Mouse (Mus musculus) neural tube, embryonic 13.5 days (tissue): ENCODE results near the gene Ecm2. TPM values are rescaled to one million over a fixed set of nuclear protein-coding genes. Genes with fewer than 3 reads are reported as not detected.

Experiments
- ATAC-seq: fragments of 200-750 bp; cut with Nextera tagmentation; 2 replicates; pipeline ENCODE4 v1.8.0; 2017; ENCODE audit warnings: low read depth, mild to moderate bottlenecking, moderate TSS enrichment, moderate library complexity
- H3K27ac ChIP-seq: fragments of 300-500 bp; sonication (generic); replicated peaks from 2 replicates; pipeline ENCODE4 v1.5.1; 2015; ENCODE audit warnings: moderate library complexity, mild to moderate bottlenecking, inconsistent platforms
- H3K27me3 ChIP-seq: fragments of 300-500 bp; sonication (generic); 2 replicates; pipeline ENCODE4 v1.6.1; 2015; ENCODE audit warnings: mild to moderate bottlenecking, inconsistent platforms
- H3K36me3 ChIP-seq: fragments of 300-500 bp; sonication (generic); 2 replicates; pipeline ENCODE4 v1.6.1; 2015; ENCODE audit warnings: mild to moderate bottlenecking, inconsistent platforms
- H3K4me1 ChIP-seq: fragments of 300-500 bp; sonication (generic); replicated peaks from 2 replicates; pipeline ENCODE4 v1.6.1; 2015; ENCODE audit warnings: inconsistent platforms
- H3K4me2 ChIP-seq: fragments of 300-500 bp; sonication (generic); 2 replicates; pipeline ENCODE4 v1.6.1; 2015; ENCODE audit warnings: inconsistent platforms, mild to moderate bottlenecking, moderate library complexity
- H3K4me3 ChIP-seq: fragments of 300-500 bp; sonication (generic); 2 replicates; pipeline ENCODE4 v1.5.1; 2015; ENCODE audit warnings: mild to moderate bottlenecking, inconsistent platforms
- H3K9ac ChIP-seq: fragments of 300-500 bp; sonication (generic); 2 replicates; pipeline ENCODE4 v1.6.1; 2015; ENCODE audit warnings: moderate library complexity, mild to moderate bottlenecking, inconsistent platforms
- H3K9me3 ChIP-seq: fragments of 300-500 bp; sonication (generic); 2 replicates; pipeline ENCODE4 v1.6.1; 2016; ENCODE audit warnings: inconsistent platforms
- WGBS: fragments of 180-500 bp; shearing (Covaris S2); methylation state at CpG from one replicate; pipeline ENCODE4 v1.1.7; 2015; 5-methylcytosine and 5-hydroxymethylcytosine counted together
- polyA plus RNA-seq: library from polyadenylated mRNA; unstranded; fragments of >200 nt; fragmentation: Nextera tagmentation; extraction: Ambion mirVana; gene quantifications from 2 replicates; pipeline ENCODE4 v1.2.1, GENCODE M21; 2015

Gene Ecm2
- 1.0 and 1.7 TPM in 2 replicates for polyA plus RNA-seq

DNA sequence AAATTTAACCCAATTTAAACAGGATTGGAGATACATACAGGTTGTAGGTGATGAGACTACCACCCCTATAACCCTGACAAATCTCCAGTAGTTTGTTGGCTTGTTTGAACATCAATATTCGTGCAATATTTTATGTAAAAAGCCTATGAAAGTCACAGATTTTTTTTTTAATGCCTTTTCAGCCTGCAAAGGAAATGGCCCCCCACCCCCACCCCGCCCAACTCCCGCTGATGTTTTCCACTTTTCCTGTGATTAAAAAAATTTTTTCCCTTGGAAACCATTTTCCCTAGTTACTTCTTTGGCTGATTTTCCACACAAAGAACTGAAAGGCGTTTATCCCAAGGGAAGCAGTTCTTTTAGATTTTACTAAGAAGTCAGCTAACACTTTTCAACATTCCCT, at the start of gene Ecm2:
Gene Ecm2 (plus strand): TSS at position 301 of the 400 bp plus-strand sequence.
- H3K36me3 ChIP-seq, result no peaks in the 10 kb centered on the region
- H3K4me2 ChIP-seq, result no peak within 1 kb of the TSS
- ATAC-seq, result no peak
- no peaks in the 10 kb centered on the region for H3K9me3 ChIP-seq
- WGBS, result 60% methylated on average over 4 of the region's 4 CpGs
- no peak within 1 kb of the TSS for H3K27ac ChIP-seq
- H3K4me3 ChIP-seq, result no peak within 1 kb of the TSS
- H3K4me1 ChIP-seq, result no peaks in the 10 kb centered on the region
- no peaks in the 10 kb centered on the region for H3K27me3 ChIP-seq
- no peak within 1 kb of the TSS for H3K9ac ChIP-seq

DNA sequence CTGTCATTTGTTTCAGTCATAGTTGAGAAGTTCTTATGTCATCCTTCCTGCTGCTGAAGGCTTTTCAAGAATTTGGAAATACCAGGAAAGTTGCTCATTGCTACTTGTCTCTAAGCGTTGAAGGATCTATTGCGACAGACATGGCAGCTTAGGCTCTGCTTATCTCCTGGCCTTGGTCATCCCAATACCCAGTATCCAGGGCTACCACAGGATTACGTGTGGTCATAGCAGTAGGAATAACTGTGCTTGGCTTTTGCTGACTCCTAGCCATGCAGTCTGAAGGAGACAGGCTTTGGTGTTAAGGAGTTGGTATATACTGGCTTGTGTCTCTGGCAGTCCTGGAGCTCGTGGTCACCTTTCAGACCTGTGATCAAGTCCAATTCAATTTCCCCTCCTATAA, 44.3 kb upstream of the Ecm2 start:
- WGBS, result 92% methylated on average over 4 of the region's 4 CpGs
- H3K9me3 ChIP-seq, result no peaks in the 10 kb centered on the region
- H3K4me1 ChIP-seq, result no peaks in the 10 kb centered on the region
- no peak overlapping the region for H3K4me3 ChIP-seq
- no peaks in the 10 kb centered on the region for H3K27me3 ChIP-seq
- no peak overlapping the region for H3K4me2 ChIP-seq
- no peak overlapping the region for H3K9ac ChIP-seq
- no peak for ATAC-seq
- H3K36me3 ChIP-seq, result peaks cover 60% of the 10 kb centered on the region
- peak overlapping the region; percentile 49; the same call in 1 of the 2 replicates for H3K27ac ChIP-seq

DNA sequence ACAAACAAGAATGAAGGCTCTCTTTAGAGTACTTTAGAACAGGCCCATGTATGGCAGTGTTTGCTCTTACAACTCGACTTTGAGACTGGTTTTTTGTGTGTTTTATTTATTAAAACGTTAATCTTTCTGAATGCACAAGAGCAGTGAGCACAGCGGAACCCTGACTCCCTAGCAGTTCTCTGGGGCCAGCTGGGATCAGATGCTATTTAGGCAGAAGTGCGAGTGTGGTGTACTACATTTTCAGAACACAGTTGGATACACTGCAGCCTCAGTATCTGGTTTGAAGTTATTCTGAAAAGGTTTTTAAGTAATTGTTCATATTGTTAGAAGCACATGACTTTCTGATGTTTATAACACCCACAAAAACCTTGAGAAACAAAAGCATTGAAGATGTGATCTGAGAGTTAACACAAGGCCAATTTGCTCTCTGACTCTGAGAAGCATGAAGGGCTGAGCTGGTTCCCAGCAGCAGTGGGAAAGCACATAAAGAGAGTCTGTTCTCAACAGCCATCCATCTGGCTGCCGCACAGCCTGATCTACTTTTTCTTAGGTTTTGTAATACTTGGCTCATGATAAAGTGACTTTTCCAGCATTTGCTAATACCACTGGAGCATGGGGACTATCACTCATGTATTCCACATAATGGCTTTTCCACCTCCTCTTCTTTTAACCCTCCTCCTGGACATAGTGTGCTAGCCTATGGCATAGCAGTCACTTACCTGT, 43.8 kb upstream of the Ecm2 start:
- WGBS, result 69% methylated on average over 5 of the region's 5 CpGs
- H3K27ac ChIP-seq, result peak overlapping the region; percentile 49; the same call in 1 of the 2 replicates
- no peak for ATAC-seq

DNA sequence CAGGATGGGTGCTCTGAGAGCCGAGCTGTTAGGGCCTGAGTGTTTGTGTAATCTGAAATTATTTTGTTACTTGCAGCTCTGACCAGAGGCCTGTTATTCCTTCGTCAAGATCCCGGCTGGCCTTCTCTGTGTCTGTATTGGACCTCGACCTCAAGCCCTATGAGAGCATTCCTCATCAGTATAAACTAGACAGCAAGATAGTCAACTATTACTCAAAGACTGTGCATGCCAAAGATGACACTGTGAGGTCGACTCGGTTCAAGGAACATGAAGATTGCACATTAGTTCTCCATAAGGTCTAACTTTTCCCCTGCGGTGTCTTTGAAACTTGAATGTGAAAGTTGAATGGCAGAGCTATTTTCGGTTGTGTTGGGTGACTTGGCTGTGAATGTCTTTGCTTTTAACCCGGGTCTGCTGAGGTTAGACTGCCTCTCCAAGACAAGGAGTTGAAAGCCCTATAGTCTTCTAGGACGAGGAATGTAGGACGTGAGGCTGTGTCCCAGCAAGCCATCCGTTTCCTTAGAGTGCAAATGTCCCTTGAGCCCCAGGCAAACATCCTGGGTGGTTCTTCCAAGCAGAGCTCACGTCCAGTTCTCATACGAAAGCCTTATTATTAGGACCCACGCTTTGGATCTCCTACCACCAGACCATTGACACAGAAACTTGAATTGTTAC, 43.0 kb upstream of the Ecm2 start:
- Histone ChIP-seq H3K4me2 (no peak overlapping the region), H3K4me3 (no peak overlapping the region), H3K4me1 (no peaks in the 10 kb centered on the region), H3K9me3 (no peaks in the 10 kb centered on the region), H3K9ac (no peak overlapping the region), H3K27ac (0 out of 2 replicates have a peak overlapping the region, but pooled peaks have one; percentile 46), H3K27me3 (no peaks in the 10 kb centered on the region), H3K36me3 (peaks cover 65% of the 10 kb centered on the region)
- WGBS, result 79% methylated on average over 15 of the region's 15 CpGs
- no peak for ATAC-seq

More for the DNA sequence above, 43.8 kb upstream of the Ecm2 start:
- H3K9me3 ChIP-seq, result no peaks in the 10 kb centered on the region
- no peak overlapping the region for H3K4me2 ChIP-seq
- peaks cover 65% of the 10 kb centered on the region for H3K36me3 ChIP-seq
- H3K27me3 ChIP-seq, result no peaks in the 10 kb centered on the region
- H3K9ac ChIP-seq, result no peak overlapping the region
- no peaks in the 10 kb centered on the region for H3K4me1 ChIP-seq
- no peak overlapping the region for H3K4me3 ChIP-seq

DNA sequence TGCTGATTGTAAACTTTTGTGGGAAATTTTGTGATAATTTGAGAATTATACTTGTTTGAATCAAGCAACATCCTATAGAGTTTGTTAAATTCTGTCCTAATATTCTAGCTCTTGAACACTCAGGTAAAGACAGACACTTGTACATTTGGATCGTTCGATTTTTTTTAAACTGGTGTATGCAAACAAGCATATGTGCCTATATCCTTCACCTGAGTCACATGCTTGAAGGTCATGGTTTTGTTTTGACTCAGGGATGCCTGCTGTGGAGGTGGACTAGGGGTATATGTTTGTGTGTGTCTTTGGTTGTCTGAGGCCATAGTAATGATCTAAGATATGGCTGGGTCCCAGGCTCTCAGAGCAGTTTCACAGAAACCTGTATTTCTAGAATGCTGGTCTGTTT, 41.7 kb upstream of the Ecm2 start:
- no peak overlapping the region for H3K4me3 ChIP-seq
- H3K36me3 ChIP-seq, result peaks cover 57% of the 10 kb centered on the region
- no peaks in the 10 kb centered on the region; the same call in 1 of the 2 replicates for H3K4me1 ChIP-seq
- no peak for ATAC-seq
- H3K9ac ChIP-seq, result no peak overlapping the region
- H3K27me3 ChIP-seq, result no peaks in the 10 kb centered on the region
- no peaks in the 10 kb centered on the region for H3K9me3 ChIP-seq
- H3K27ac ChIP-seq, result no peak overlapping the region
- WGBS, result 93% methylated on average over 2 of the region's 2 CpGs
- H3K4me2 ChIP-seq, result no peak overlapping the region

DNA sequence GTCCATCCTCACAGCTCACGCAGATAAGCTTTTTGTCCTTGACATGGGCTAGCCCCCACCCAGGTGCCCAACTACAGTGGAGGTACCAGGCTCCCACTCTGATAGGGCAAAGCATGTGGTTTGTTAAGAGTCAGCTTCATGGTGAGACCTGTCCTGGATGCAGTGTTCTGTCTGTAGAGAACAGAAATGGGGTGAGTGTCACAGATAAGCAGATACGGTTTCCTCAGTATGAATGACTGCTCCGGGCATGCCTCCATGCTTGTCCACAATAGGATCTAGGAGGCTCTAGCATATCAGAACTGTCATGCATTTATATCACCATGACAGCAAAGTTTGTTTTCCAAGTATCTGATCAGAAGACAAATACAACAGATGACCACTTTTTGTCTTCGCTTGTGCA, 38.7 kb upstream of the Ecm2 start:
- Histone ChIP-seq H3K27me3 (no peaks in the 10 kb centered on the region), H3K4me2 (no peak overlapping the region), H3K9ac (no peak overlapping the region), H3K36me3 (peaks cover 46% of the 10 kb centered on the region), H3K27ac (no peak overlapping the region), H3K4me3 (no peak overlapping the region), H3K4me1 (no peaks in the 10 kb centered on the region; the same call in 1 of the 2 replicates), H3K9me3 (no peaks in the 10 kb centered on the region)
- 95% methylated on average over 4 of the region's 4 CpGs for WGBS
- ATAC-seq, result no peak

DNA sequence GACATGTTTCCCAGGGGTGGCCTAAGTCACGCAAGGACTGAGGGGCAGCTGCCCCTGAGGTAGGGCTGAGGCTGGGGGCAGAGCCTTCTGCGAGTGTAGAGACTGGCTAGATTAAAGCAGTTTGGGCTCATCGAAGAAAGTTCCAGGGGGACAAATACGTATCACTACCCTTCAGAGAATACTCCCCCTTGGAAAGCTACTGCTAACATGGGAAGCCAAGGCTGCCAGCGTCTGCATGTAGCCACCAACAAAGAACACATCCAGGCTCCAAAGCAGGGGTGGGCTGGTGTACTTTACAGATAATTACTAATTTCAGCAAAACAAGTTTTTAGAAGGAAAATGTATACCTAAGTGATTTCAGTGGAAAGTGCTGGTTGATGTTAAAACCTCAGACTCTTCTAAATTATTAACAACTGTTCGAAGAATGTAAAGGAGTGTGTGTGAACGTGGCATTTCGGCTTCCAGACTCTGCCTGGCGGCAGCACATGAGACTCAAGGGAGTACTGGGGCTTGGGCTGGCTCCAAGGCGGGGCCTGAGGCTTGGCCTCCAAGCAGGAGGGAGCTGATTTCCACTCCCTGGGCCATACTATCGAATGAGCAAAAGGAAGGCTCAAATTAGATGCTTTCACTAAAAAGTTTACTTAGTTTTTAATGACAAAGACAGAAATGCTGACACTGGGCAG, 38.1 kb upstream of the Ecm2 start:
- Histone ChIP-seq H3K27ac (peak overlapping the region; percentile 49), H3K4me1 (no peaks in the 10 kb centered on the region; the same call in 1 of the 2 replicates), H3K27me3 (no peaks in the 10 kb centered on the region), H3K9ac (no peak overlapping the region), H3K9me3 (no peaks in the 10 kb centered on the region), H3K4me3 (no peak overlapping the region), H3K4me2 (no peak overlapping the region), H3K36me3 (peaks cover 39% of the 10 kb centered on the region)
- no peak for ATAC-seq
- 75% methylated on average over 11 of the region's 11 CpGs for WGBS

DNA sequence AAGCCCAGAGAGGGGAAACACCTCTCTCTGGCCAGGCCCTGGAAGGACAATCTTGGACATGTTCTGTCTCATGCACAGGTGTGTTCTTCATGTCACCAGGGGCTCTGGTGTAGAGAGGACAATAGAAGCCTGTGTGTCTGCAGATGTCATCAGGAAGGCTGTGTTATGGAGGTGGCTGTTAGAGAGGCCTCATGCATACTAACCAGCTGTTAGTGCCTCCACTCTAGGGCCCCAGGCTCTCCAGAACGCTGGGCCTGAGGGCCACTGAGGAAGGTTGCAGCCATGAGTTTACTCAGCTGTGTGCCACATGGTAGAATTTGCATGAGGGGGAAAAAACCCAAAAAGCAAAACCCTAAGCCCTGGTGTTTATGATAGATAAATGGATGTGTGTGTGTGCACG, 37.0 kb upstream of the Ecm2 start:
- H3K27me3 ChIP-seq, result no peaks in the 10 kb centered on the region
- WGBS, result 77% methylated on average over 2 of the region's 2 CpGs
- no peaks in the 10 kb centered on the region for H3K9me3 ChIP-seq
- H3K36me3 ChIP-seq, result peaks cover 29% of the 10 kb centered on the region
- H3K4me1 ChIP-seq, result no peaks in the 10 kb centered on the region; the same call in 1 of the 2 replicates
- no peak for ATAC-seq
- peak overlapping the region; percentile 13; the same call in 1 of the 2 replicates for H3K27ac ChIP-seq
- no peak overlapping the region for H3K4me2 ChIP-seq
- H3K9ac ChIP-seq, result no peak overlapping the region
- no peak overlapping the region for H3K4me3 ChIP-seq

DNA sequence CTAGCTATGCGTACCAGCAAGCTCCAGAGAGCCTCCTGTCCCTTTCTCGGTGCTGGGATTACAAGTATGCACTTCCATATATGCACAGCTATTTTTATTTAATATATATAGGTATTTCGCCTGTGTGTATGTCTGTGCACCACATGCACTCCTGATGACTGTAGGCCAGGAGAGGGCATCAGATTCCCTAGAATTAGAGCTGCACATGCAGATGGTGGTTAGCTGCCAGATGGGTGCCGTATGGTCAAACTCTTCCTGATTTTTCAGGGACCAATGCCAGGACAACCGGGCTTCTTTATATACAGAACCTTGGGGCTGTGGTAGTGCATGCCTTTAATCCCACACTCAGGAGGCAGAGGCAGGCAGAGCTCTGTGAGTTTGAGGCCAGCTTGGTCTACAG, 35.6 kb upstream of the Ecm2 start:
- WGBS, result 92% methylated on average over 5 of the region's 5 CpGs
- no peaks in the 10 kb centered on the region for H3K9me3 ChIP-seq
- H3K27ac ChIP-seq, result no peak overlapping the region
- H3K4me3 ChIP-seq, result no peak overlapping the region
- no peaks in the 10 kb centered on the region; the same call in 1 of the 2 replicates for H3K4me1 ChIP-seq
- H3K27me3 ChIP-seq, result no peaks in the 10 kb centered on the region
- H3K9ac ChIP-seq, result no peak overlapping the region
- no peak overlapping the region for H3K4me2 ChIP-seq
- H3K36me3 ChIP-seq, result peaks cover 19% of the 10 kb centered on the region
- ATAC-seq, result no peak

DNA sequence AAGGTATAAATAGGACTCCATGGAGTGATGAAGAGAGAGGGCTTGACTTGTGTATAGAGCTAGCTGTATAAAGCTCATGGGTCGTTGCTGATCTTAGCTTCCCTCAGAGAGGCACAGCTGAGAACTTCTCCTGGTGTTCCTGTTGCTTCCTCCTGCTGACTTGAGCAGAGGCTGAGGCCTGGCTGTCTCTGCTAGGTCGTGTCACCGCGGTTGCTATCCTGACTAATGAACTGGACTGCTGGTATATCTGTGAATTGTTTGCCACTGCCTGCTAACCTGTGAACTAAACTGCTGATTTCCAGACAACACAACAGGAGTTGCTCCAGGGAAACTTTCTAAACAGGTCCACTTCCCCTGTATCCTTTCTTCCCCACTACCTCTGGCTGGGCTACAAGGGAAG, 34.3 kb upstream of the Ecm2 start:
- WGBS, result 86% methylated on average over 4 of the region's 4 CpGs
- Histone ChIP-seq H3K9ac (no peak overlapping the region), H3K27ac (no peak overlapping the region), H3K36me3 (peaks cover 6% of the 10 kb centered on the region), H3K4me1 (no peaks in the 10 kb centered on the region; the same call in 1 of the 2 replicates), H3K9me3 (no peaks in the 10 kb centered on the region), H3K4me3 (no peak overlapping the region), H3K27me3 (no peaks in the 10 kb centered on the region), H3K4me2 (no peak overlapping the region)
- ATAC-seq, result no peak

DNA sequence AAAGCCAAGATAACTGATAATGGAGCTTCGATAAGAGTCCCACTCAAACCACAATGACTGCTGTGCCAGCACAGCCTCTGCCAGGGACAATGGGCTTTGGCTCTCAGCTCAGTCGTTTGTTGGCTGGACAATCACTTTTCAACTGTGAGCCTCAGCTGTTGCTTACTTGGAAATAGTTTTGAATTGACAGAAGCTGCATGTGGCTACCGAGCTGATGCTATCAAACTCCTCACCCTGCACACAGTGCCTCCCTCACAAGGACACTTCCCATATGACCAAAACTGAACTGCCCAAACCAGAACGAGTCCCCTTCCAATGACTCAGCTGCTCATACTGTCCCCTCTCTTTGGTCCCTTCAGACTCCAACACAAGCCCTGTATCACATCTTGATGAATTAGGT, 33.8 kb upstream of the Ecm2 start:
- H3K27me3 ChIP-seq, result no peaks in the 10 kb centered on the region
- H3K4me1 ChIP-seq, result no peaks in the 10 kb centered on the region; the same call in 1 of the 2 replicates
- 81% methylated on average over 4 of the region's 4 CpGs for WGBS
- ATAC-seq, result no peak
- no peak overlapping the region for H3K4me3 ChIP-seq
- H3K27ac ChIP-seq, result no peak overlapping the region
- no peak overlapping the region for H3K9ac ChIP-seq
- H3K4me2 ChIP-seq, result no peak overlapping the region
- H3K36me3 ChIP-seq, result 0 out of 2 replicates have a peak, but pooled peaks cover 2% of the 10 kb centered on the region
- H3K9me3 ChIP-seq, result no peaks in the 10 kb centered on the region
